Mouse (Mus musculus) monocyte, adult 2 months (primary cell): ENCODE measurements around the gene Klhl5.
A peak's percentile ranks its signal among the peaks of the same experiment; 100 is the strongest.

ENCODE experiments used
- DNase-seq, 2 experiments: peaks; one replicate each; pipeline ENCODE4 v3.0.0; 2022; ENCODE audit warnings: low spot score in 2 of 2, low read depth in 1 of 2

Klhl5 gene

DNA sequence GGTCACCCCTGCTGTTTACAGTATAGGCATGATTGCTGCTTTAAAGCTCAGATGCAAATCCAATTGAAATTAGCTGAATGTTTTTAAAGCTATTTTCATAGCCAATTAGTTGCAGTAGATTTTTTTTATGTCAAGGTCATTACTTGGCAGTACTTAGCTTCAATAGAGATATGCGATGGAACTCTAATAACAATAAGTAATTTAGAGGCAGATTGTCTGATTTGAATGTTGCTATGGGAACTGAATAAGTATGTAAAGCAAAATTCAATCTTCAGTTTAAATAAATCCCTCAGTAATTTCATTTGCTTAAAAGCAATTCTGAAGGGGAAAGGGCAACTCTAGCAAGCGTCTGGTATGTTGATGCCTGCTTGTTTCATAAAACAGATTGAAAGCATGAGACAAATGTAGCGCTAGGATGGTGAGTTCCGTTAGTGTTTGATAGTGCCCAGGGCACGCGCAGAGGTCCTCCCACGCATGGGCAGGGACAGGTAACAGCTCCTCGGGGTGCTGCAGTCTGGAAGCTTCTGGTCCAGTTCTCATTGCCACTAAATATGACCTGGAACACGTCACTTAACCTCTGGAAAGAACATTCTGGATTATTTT is 38.3 kb downstream of the Klhl5 start:
- DNase-seq, result no peak

- DNase-seq, result no peak
Measured at GRCm38 (mm10) chr5:65146749-65147148, 39.4 kb downstream of the Klhl5 start.

DNA sequence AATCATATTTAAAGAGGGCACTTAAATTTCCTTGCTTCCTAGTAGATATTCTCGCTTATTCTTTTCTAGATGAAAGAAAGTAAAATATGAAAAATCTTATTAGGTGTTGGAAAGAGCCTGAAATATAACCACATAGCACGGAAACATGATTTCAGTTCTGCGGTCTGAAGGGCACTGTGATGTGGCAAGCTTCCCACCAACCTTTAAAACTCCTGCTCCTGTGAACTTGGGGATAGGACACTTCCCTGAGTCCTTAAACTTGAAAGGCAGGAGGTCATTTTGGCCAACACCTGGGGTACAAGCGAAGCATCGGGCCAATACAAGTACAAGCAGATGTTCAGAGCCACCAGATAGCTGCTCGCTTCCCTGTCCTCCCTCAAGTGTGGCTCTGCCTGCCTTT is 42.4 kb downstream of the Klhl5 start:
- no peak for DNase-seq

- DNase-seq, result no peak
Measured at GRCm38 (mm10) chr5:65150376-65150955, 43.1 kb downstream of the Klhl5 start.

DNA sequence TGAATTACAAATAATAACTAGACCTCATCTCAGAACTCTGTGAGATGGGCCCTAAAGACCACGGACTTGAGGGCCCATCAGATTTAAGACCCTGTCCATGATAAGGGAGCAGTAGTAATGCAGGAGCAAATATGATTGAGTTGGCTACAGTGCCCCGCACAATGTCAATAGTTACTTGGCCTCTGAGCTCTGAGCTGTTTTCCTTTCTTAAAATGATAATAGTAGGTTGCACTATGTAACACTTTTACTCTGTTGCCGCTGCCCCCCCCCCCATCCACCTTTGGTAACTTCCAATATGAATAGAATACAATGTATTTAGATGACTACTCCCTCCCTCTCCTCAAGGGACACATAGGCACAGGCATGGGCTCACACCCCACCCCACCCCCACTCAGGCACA is 43.9 kb downstream of the Klhl5 start:
- no peak for DNase-seq

DNA sequence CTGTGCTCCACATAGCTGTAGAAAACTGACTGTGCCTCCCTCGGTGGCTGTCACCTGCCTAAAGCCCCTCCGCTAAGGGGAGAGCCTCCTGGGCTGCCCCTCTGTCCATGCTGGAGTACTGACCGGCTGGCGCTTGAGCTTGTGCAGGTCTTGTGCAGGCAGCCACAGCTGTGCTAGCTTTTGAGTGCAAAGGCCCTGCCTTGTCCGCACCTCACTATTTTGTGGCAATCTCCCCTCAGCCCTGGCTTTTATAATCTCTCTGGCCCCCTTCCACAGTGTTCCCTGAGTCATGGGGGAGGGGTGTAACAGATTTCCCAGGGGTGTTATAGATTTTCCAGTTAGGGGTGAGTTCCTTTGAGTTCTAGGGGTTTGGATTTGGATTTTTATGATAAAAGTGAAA is 44.4 kb downstream of the Klhl5 start:
- no peak for DNase-seq

DNA sequence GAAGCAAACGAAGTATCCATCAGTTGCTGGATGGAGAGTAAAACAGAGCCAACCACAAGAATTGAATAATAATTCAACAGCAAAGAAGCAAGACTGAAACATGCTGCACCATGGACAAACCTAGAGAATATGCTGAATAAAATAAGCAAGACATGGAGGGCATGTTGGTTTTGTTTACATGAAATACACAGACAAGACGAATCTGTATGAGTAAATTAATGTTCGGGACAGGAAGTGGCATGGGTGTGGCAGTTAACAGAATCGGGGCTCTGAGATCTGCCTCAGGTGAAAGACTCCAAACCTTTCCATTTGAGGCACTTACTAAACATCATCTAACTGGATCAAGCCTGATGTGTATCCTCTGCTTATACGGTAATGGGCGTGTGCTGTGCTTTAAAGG is 46.9 kb downstream of the Klhl5 start:
- DNase-seq, result no peak

DNA sequence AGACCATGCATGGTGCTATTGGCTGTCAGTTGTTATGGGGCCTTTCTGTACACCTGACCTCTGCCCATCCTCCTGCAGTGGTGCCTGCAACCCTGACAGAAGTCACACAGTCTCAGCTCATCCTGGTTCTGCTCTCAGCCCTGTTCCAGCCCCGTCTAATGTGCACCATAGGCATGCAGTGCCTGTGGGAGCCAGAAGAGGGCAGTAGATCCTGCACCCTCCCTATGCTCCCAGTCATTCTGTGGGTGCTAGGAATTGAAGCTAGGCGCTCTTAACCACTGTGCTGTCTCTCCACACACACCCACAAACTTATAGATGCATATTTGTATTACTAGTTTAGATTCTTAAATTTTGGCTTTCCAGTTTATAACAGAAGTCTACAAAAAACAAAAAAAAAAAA is 49.5 kb downstream of the Klhl5 start:
- DNase-seq, result peak in 1 of 2 experiments; percentile 18

DNA sequence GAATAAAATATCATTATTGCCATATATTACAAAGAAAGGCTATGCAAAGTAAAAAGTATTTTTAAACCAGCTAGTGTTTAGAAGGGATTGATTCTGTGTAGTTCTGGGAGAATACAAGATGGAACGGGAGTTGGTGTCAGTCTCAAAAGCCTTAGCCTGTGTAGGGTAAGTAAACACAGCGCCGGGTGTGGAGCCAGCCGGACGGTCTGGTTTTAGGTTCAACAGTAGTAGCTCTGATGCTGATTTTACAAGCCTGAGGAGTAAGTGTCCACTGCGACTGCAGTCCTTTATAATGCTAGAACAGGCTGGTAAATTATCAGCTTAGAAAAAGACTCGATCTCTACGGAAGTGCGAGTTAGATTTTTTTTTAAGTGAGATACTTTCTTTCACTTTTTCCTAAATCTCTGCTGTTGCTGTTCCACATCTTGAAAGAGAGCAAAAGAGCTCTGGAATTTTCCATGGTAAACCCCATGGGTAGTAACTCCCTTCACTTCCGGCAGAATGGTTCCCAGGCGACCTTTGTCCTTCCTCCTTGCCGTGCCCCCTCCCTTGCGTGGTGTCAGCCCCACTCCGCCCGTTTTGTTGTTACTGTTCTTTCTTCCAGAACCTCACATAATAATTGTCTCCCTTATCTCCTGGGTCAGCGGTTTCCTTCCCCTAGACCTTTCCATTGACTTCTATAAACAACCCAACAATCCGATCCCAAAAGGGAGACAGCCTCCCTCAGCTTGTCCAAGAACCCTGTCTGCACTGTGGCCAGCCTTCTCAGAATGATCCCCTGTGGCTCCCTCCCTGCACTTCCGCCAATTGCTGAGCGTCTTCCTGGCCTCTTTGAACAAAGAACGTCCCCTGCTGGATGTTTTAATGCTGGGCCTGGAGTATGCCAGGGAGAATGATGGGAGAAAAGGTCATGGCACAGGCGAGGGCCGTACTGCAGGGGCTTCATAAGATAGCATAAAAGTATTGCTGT is 50.4 kb downstream of the Klhl5 start:
- no peak for DNase-seq

DNA sequence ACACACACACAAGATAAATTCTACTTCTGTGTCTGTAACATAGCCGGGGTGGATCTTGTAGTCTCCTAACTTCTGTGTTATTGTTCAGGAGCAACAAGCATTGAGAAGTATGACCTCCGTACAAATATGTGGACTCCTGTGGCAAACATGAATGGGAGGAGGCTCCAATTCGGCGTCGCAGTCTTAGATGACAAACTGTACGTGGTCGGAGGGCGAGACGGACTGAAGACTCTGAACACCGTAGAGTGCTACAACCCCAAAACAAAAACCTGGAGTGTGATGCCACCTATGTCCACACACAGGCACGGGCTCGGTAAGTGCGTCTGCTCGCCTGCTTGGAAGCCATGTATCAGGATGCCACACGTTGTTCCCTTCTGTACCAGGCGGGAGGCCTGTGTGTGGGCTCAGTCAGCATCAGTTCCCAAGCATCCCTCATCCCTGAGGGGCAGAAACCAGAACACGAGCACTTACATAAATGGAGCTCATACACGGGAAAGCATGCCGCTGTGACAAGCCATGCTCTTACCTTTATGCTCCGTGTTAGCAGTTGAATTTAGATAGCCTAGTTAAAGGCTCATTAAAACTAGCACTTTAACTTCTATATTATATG is 51.5 kb downstream of the Klhl5 start:
- no peak for DNase-seq

GRCm38 (mm10) chr5:65163001-65163400 is 55.7 kb downstream of the Klhl5 start:
- no peak for DNase-seq

GRCm38 (mm10) chr5:65163489-65164092 is 56.3 kb downstream of the Klhl5 start:
- no peak for DNase-seq

DNA sequence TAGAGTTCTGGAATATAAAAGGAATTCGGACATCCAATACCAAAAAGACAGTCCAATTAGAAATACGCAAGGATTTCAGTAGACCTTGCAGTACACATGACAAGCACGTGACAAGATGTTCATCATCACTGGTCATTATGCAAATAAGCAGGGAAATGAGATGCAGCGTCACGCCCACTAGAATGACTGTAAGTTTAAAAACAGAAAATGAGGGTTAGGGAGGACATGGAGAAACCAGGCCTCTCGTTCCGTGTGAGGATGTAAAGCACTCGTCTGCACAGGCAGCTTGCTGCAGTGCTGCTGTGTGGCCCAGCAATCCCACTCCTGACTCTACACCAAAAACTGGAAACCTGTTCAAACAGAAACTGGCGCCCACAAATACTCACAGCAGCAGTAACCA is 62.9 kb downstream of the Klhl5 start:
- no peak for DNase-seq

- no peak for DNase-seq
Measured at GRCm38 (mm10) chr5:65175035-65175917, 67.9 kb downstream of the Klhl5 start.

DNA sequence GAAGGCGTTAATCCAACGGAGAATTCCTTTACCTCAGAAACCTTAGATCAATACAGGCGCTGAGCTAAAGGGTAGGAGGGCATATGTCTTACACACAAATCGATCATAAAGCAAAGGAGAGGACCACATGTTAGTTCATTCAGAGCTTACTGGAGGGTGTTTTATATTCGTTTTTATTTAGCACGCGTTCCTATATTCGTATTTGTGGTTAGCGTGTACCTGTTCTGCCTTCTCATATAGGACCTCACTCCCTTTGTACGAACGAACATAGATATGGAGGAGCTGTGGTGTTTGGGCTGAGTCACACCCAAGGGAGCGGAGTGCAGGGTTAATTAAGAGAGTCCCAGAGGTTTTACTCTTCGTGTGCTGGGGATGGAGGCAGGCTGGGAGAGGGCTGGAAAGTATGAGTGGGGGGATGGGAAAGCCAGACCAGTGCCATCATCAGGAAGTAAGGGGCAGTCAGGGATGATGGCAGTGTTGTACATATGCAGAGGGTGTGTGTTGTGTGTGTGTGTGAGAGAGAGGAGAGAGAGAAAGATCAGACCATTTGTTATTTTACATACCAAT is 68.7 kb downstream of the Klhl5 start:
- no peak for DNase-seq

DNA sequence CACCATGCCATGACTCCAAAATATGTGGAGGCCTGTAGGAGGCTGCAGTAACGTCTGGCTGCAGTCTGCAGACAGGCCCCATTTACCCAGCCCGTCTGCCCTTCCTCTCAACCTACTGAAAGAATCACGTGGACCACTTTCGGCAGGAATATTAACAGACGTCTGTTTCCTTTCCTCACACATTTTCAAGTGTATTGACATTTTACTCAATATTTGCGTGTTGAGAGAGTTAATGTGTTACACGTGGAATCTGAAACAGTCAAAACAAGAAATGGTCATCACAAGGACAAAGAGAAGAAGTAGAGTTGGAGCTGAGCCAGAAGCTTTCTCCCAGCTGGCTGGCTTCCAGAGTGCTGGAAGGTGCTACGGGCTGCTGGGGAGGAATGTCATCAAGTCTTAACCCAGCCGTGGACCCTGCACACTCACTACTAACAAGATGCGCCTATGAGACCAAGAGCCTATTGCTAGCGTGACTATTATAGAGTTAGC is 69.7 kb downstream of the Klhl5 start:
- no peak for DNase-seq

DNA sequence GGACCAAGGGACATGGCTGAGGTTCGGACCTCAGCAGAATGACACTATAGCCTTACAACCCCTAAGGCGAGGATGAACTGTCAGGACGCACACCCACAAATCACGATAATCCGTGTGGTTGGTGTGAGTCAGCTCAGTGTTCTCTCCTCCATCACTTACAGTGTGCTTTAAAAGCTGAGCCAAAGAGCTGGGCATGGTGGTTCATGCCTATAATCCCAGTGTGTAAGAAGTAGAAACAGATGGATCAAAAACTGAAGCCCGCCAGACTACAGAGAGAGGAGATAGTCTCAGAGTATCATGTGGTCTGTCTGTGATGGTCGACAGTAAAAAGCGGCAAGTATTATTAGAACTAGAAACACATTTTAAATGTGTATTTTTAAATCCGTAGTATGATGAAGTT is 71.1 kb downstream of the Klhl5 start:
- no peak for DNase-seq

DNA sequence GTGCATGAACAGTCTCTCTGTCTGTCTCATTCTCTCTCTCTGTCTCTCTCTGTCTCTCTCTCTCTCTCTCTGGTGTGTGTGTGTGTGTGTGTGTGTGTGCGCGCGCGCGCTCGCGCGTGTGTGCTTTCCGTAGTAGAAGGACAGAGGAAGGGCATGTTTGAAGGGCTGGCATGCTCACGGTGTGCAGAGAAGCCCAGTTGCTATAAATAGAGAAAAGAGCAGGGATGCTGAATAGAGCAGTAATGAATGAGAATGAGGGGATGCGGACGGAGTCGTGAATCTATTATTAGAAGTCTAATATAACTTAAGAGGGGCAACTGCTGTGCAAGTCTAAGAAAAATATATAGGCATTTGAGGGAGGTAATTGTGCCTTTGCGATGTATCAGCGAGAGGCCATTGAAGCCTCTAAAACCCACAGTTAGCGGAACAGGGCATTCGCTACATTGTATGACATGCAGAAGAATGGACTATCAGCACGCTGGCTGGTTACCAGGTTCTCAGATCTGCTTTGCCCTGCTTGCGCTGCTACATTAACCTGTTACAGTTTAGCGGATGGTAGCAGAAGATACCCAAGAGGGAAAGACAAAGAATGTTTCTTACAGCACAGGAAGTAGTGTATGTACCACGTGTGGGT is 73.9 kb downstream of the Klhl5 start:
- no peak for DNase-seq

- DNase-seq, result no peak
Measured at GRCm38 (mm10) chr5:65181794-65182169, 74.4 kb downstream of the Klhl5 start.
